Mouse (Mus musculus): ENCODE measurements around the gene Unc93a. TPM values are rescaled to one million over a fixed set of nuclear protein-coding genes. Genes with fewer than 3 reads are reported as not detected.
"Not testable (repeated sequence)": the region's sequence is repeated elsewhere in the genome, so short reads cannot be mapped to it uniquely, and the experiment has no call there.

Unc93a gene
- polyA plus RNA-seq, 1 experiment = 13.9 TPM

DNA sequence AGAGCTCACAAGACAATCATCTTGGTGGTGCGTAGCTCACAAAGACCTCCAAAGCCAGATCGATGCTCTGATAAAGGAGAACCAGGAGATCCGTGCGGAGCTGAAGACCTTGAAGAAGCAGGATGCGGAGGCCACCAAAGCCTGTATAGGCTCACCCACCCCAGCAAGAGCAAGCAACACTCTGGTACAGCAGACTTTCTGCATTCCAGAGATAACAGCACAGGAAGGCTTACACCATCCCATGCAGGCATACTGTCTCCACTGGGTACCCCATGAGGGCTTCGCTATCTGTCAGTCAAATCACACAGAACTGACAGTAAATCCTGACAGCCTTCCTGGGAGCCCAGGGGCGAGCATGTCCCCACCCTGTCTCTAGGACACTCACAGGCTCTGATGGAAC, 68.7 kb downstream of the Unc93a start:
- not testable (repeated sequence) for H3K4me3 ChIP-seq (ENCODE audit: control insufficient read depth, low read depth, low read length); H3K36me3 ChIP-seq (ENCODE audit: control insufficient read depth, insufficient read depth, low read length); H3K27ac ChIP-seq (ENCODE audit: control insufficient read depth, insufficient read depth, low read depth, low read length); H3K27me3 ChIP-seq (ENCODE audit: control insufficient read depth, insufficient read depth, low read length); H3K4me1 ChIP-seq (ENCODE audit: control insufficient read depth, insufficient read depth, low read length)

- H3K27ac ChIP-seq (ENCODE audit: control insufficient read depth, insufficient read depth, low read depth, low read length) = peak within 1 kb of the TSS; percentile 29; the same call in 1 of the 2 replicates
- H3K4me3 ChIP-seq (ENCODE audit: control insufficient read depth, low read depth, low read length) = peak within 1 kb of the TSS; percentile 64
- H3K36me3 ChIP-seq (ENCODE audit: control insufficient read depth, insufficient read depth, low read length); H3K27me3 ChIP-seq (ENCODE audit: control insufficient read depth, insufficient read depth, low read length); H3K4me1 ChIP-seq (ENCODE audit: control insufficient read depth, insufficient read depth, low read length): not testable (repeated sequence)
Measured at GRCm38 (mm10) chr17:13060804-13061203, 70.8 kb downstream of the Unc93a start, which contains the start of gene Tcp10b. Gene Tcp10b, plus strand, starts transcription at chr17:13061104.

Other genes starting within 250 kb of the Unc93a start
- 13.9 and 17.1 TPM in 2 replicates for gene Pnldc1, start 221.6 kb downstream of the Unc93a start, polyA plus RNA-seq (2012; rRNA removed)
- gene Tcp1, start 216.1 kb downstream of the Unc93a start, polyA plus RNA-seq (2012; rRNA removed) = 676 and 702 TPM in 2 replicates
- 26.3 and 32.3 TPM in 2 replicates for gene Mrpl18, start 215.5 kb downstream of the Unc93a start, polyA plus RNA-seq (2012; rRNA removed)
- gene Acat3, start 191.2 kb downstream of the Unc93a start, polyA plus RNA-seq (2012; rRNA removed) = 1.9 and 2.9 TPM in 2 replicates
- 8.0 and 10.3 TPM in 2 replicates for gene Acat2, start 171.1 kb downstream of the Unc93a start, polyA plus RNA-seq (2012; rRNA removed)
- gene Wtap, start 137.6 kb downstream of the Unc93a start, polyA plus RNA-seq (2012; rRNA removed) = 6.1 and 7.6 TPM in 2 replicates
- 211 and 262 TPM in 2 replicates for gene Sod2, start 125.0 kb downstream of the Unc93a start, polyA plus RNA-seq (2012; rRNA removed)
- gene Gpr31b, start 79.5 kb downstream of the Unc93a start, polyA plus RNA-seq (2012; rRNA removed) = 0.14 and 0.28 TPM in 2 replicates
- 169 and 196 TPM in 2 replicates for gene Tcp10b, start 70.7 kb downstream of the Unc93a start, polyA plus RNA-seq (2012; rRNA removed)
- gene Smok2a, start 89.4 kb upstream of the Unc93a start, polyA plus RNA-seq (2012; rRNA removed) = 4.2 and 5.8 TPM in 2 replicates
- 5.0 and 7.4 TPM in 2 replicates for gene Smok2b, start 98.4 kb upstream of the Unc93a start, polyA plus RNA-seq (2012; rRNA removed)
- gene Tcp10c, start 222.8 kb upstream of the Unc93a start, polyA plus RNA-seq (2012; rRNA removed) = 197 and 218 TPM in 2 replicates